Mouse (Mus musculus) inflammation-experienced regulatory T-cells, adult 16 weeks (primary cell): Measurements from ENCODE around the gene Klrg1. TPM values are rescaled to one million over a fixed set of nuclear protein-coding genes. Genes with fewer than 3 reads are reported as not detected.

Experiments
- polyA plus RNA-seq: library from polyadenylated mRNA; unstranded; fragments of 100-300 nt; shearing (Covaris generic); gene quantifications from one replicate; pipeline ENCODE4 v1.2.1, GENCODE M21; 2017

Klrg1 gene
- 145 TPM for polyA plus RNA-seq

DNA sequence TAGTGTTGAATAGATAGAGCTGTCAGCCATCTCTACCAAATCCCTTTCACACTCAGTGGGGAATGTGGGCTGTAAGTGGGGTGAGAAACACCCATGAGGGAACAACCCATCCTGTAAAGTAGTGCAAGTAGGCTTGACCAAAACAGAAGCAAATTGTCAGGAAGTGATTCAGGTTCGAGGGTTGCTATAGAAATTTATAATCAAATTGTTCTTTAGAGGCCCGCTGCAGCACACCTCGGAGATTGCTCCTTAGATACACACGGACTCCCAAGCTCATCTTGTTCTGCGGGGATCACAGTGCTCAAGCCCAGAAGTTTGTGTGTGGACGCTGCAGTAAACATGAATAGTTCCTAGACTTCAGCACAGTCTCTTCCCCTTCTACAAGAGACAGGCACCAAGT is at the start of gene Klrg1:
Klrg1 (minus strand) TSS at position 101 of the 400 bp plus-strand sequence.

DNA sequence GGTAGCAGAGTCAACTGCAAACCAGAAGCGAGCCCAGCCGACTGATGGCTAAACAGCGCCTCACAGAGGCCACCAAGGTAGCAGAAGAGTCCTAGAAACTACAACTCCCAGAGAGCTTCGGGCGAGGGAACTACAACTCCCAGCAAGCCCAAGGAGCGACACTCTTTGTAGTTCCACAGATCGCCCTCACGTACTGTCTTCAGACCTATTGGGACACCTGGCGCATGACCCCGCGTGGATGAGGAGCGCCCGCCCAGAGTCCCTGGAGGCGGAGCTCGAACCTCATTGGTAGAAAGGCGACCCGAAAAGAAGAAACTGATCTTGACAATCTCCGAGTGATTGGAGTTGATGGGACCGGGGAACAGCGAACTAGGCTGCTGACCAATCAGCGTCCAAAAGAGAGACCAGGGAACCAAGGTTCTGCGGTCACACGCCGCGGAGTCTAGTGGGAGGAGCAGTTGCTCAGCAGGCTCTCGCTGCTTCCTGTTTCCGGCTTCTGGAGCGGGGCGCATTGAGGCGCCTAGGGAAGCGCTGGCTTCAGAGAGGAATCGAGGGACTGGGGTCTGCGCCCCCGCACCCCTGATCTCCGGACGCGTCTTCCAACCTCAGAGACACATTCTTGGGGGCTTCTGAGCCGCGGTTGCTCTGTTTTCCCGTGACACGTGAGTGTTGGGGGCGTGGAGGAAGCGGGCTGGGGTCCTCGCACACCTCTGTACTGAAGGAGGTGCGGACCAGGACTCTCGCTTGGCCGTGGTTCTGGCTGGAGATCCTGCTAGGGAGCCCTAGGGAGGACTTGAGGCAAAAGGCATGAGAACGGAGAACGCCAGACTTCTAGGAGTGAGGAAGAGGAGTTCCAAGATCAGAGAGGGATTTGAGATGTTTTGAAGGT is 26.1 kb upstream of the Klrg1 start, which contains the start of gene M6pr:
M6pr (plus strand) TSS at position 216 of the 889 bp plus-strand sequence.

Other genes with a start within 250 kb of the Klrg1 start
- gene M6pr, start 25.8 kb upstream of the Klrg1 start, polyA plus RNA-seq = 335 TPM
- 8.5 TPM for gene Phc1, start 57.7 kb upstream of the Klrg1 start, polyA plus RNA-seq
- 0.06 TPM for gene Rimklb, start 215.9 kb upstream of the Klrg1 start, polyA plus RNA-seq
- gene Mfap5, start 223.0 kb upstream of the Klrg1 start, polyA plus RNA-seq = not detected